Mouse (Mus musculus) embryonic facial prominence, embryonic 12.5 days (tissue): ENCODE data around the gene Ass1. TPM values are rescaled to one million over a fixed set of nuclear protein-coding genes. Genes with fewer than 3 reads are reported as not detected.
"Not testable (repeated sequence)": the region's sequence is repeated elsewhere in the genome, so short reads cannot be mapped to it uniquely, and the experiment has no call there.

Experiments used
- ATAC-seq: fragments of 200-750 bp; cut with Nextera tagmentation; 2 replicates; pipeline ENCODE4 v1.8.0; 2017; ENCODE audit not compliant: insufficient number of reproducible peaks, insufficient read depth, low FRiP score, low TSS enrichment
- H3K27ac ChIP-seq: fragments of 300-500 bp; sonication (generic); 2 replicates; pipeline ENCODE4 v1.5.1; 2016; ENCODE audit warnings: mild to moderate bottlenecking
- H3K27me3 ChIP-seq: fragments of 300-500 bp; sonication (generic); 2 replicates; pipeline ENCODE4 v1.6.1; 2016; ENCODE audit warnings: mild to moderate bottlenecking, moderate library complexity
- H3K36me3 ChIP-seq: fragments of 300-500 bp; sonication (generic); 2 replicates; pipeline ENCODE4 v1.6.1; 2016; ENCODE audit warnings: mild to moderate bottlenecking
- H3K4me1 ChIP-seq: fragments of 300-500 bp; sonication (generic); 2 replicates; pipeline ENCODE4 v1.6.1; 2016
- H3K4me2 ChIP-seq: fragments of 300-500 bp; sonication (generic); replicated peaks from 2 replicates; pipeline ENCODE4 v1.6.1; 2016; ENCODE audit warnings: mild to moderate bottlenecking, moderate library complexity
- H3K4me3 ChIP-seq: fragments of 300-500 bp; sonication (generic); 2 replicates; pipeline ENCODE4 v1.5.1; 2016; ENCODE audit warnings: mild to moderate bottlenecking
- H3K9ac ChIP-seq: fragments of 300-500 bp; sonication (generic); 2 replicates; pipeline ENCODE4 v1.6.1; 2016; ENCODE audit warnings: mild to moderate bottlenecking, moderate library complexity
- H3K9me3 ChIP-seq: fragments of 300-500 bp; sonication (generic); 2 replicates; pipeline ENCODE4 v1.6.1; 2016; ENCODE audit warnings: mild to moderate bottlenecking, moderate library complexity
- WGBS: fragments of 180-500 bp; shearing (Covaris S2); methylation state at CpG from one replicate; pipeline ENCODE4 v1.1.7; 2016; 5-methylcytosine and 5-hydroxymethylcytosine counted together
- polyA plus RNA-seq: library from polyadenylated mRNA; unstranded; fragments of >200 nt; fragmentation: Nextera tagmentation; extraction: Ambion mirVana; gene quantifications from 2 replicates; pipeline ENCODE4 v1.2.1, GENCODE M21; 2016

Gene Ass1
- polyA plus RNA-seq, 1 experiment from 2014 or later: 9.3 TPM

DNA sequence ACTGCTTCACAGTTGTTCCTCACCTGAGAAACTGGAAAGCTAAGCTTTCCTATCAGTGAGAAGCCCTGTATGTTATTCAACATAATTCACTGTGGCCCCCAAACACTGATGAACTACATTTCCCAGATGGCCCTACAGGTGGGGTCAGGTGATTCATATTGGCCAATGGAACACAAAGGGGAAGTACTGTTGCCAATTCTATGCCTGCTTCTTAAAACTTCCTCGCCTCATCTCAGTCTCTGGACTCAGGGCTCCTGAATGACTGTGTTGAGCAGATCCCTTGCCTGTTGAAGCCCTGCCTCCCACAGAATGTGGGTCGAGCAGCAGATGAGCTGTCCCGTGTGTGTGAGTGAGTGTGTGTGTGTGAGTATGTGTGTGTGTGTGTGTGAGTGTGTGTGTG lies 80.5 kb downstream of the Ass1 start:
- Histone ChIP-seq H3K36me3 (no peaks in the 10 kb centered on the region), H3K9ac (no peak overlapping the region), H3K4me3 (no peak overlapping the region), H3K27me3 (no peaks in the 10 kb centered on the region; the same call in 1 of the 2 replicates), H3K27ac (no peak overlapping the region), H3K4me1 (peaks cover 17% of the 10 kb centered on the region; the same call in 1 of the 2 replicates), H3K9me3 (peaks cover 3% of the 10 kb centered on the region; the same call in 1 of the 2 replicates), H3K4me2 (no peak overlapping the region)
- WGBS: 80% methylated on average over 3 of the region's 3 CpGs
- ATAC-seq: no peak

- H3K9me3 ChIP-seq, H3K36me3 ChIP-seq, H3K4me3 ChIP-seq, H3K27me3 ChIP-seq, ATAC-seq, H3K9ac ChIP-seq, H3K4me2 ChIP-seq, H3K27ac ChIP-seq: not testable (repeated sequence)
- WGBS: 93% methylated on average over 2 of the region's 3 CpGs
- H3K4me1 ChIP-seq: peaks cover 17% of the 10 kb centered on the region; the same call in 1 of the 2 replicates
Observed at GRCm38 (mm10) chr2:31551351-31551750, 81.3 kb downstream of the Ass1 start.

DNA sequence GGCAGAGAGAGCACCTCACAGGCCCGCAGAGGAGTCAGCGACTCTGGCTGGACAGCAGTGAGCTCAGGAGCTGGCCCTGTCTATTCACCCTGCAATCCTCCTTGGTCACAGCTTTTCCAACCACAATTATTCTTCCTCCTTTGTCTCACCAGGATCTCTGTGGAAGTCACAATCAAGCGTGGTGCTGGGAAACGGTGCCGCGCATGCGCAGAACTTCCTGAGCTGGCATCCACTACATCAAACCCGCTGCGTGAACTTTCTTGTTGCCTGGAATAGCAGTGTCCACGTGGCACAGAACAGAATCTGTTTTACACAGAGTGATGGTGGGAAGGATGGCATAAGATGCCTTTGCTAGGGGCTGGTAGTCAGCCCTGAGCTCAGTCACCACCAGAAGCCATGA lies 82.0 kb downstream of the Ass1 start:
- H3K9me3 ChIP-seq: peaks cover 3% of the 10 kb centered on the region; the same call in 1 of the 2 replicates
- ATAC-seq: no peak
- H3K36me3 ChIP-seq: no peaks in the 10 kb centered on the region
- H3K27ac ChIP-seq: no peak overlapping the region
- H3K9ac ChIP-seq: no peak overlapping the region
- H3K27me3 ChIP-seq: no peaks in the 10 kb centered on the region
- WGBS: 90% methylated on average over 10 of the region's 10 CpGs
- H3K4me1 ChIP-seq: peaks cover 13% of the 10 kb centered on the region; the same call in 1 of the 2 replicates
- no peak overlapping the region for H3K4me3 ChIP-seq
- H3K4me2 ChIP-seq: no peak overlapping the region

DNA sequence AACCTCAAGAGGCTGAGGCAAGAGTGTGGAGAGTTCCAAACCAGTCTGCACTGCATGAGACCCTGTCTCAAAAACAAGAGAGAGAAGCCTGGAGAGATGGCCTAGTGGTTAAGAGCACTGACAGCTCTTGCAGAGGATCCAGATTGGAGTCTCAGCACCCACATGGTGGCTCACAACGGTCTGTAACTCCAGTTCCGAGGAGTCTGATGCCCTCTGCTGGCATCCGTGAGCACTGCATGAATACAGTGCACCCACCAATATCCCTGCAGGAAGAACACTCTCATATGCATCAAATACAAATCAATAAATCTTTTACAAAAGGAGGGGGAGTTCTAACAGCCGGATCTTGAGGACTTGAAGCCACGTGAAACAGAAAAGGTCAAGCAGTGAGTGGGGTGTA lies 84.6 kb downstream of the Ass1 start:
- ATAC-seq: no peak

More for the DNA sequence above, 84.6 kb downstream of the Ass1 start:
- no peaks in the 10 kb centered on the region for H3K27me3 ChIP-seq
- no peak overlapping the region for H3K4me3 ChIP-seq
- WGBS: 80% methylated on average over 5 of the region's 5 CpGs
- no peak overlapping the region for H3K9ac ChIP-seq
- no peak overlapping the region for H3K27ac ChIP-seq
- H3K4me1 ChIP-seq: no peaks in the 10 kb centered on the region
- H3K4me2 ChIP-seq: no peak overlapping the region
- no peaks in the 10 kb centered on the region for H3K36me3 ChIP-seq
- H3K9me3 ChIP-seq: peaks cover 3% of the 10 kb centered on the region; the same call in 1 of the 2 replicates

Other genes starting within 250 kb of the Ass1 start
- gene Ncs1, start 224.4 kb upstream of the Ass1 start, polyA plus RNA-seq: 54.4 and 59.2 TPM in 2 replicates
- gene Hmcn2, start 155.8 kb upstream of the Ass1 start, polyA plus RNA-seq: 0.09 and 0.18 TPM in 2 replicates
- 91.7 and 95.9 TPM in 2 replicates for gene Fubp3, start 102.4 kb downstream of the Ass1 start, polyA plus RNA-seq
- gene Prdm12, start 169.8 kb downstream of the Ass1 start, polyA plus RNA-seq: 9.4 and 14.9 TPM in 2 replicates
- gene Exosc2, start 200.5 kb downstream of the Ass1 start, polyA plus RNA-seq: 79.6 and 79.7 TPM in 2 replicates
- 64.8 and 67.5 TPM in 2 replicates for gene Abl1, start 218.2 kb downstream of the Ass1 start, polyA plus RNA-seq